Mouse (Mus musculus) kidney, embryonic 16.5 days (tissue): ENCODE results near the gene Timm23. TPM values are rescaled to one million over a fixed set of nuclear protein-coding genes. Genes with fewer than 3 reads are reported as not detected.
"Not testable (repeated sequence)": the region's sequence is repeated elsewhere in the genome, so short reads cannot be mapped to it uniquely, and the experiment has no call there.

Experiments used
- ATAC-seq: fragments of 200-750 bp; cut with Nextera tagmentation; 2 replicates; pipeline ENCODE4 v1.8.0; 2017; ENCODE audit warnings: moderate TSS enrichment; ENCODE audit not compliant: low FRiP score, low TSS enrichment
- H3K27ac ChIP-seq: fragments of 300-500 bp; sonication (generic); 2 replicates; pipeline ENCODE4 v1.5.1; 2014; ENCODE audit warnings: low read length
- H3K27me3 ChIP-seq: fragments of 300-500 bp; sonication (generic); 2 replicates; pipeline ENCODE4 v1.6.1; 2014; ENCODE audit warnings: low read length, control low read depth, mixed read lengths; ENCODE audit not compliant: insufficient read depth
- H3K36me3 ChIP-seq: fragments of 300-500 bp; sonication (generic); 2 replicates; pipeline ENCODE4 v1.6.1; 2014; ENCODE audit warnings: low read length, control low read depth, mixed read lengths; ENCODE audit not compliant: insufficient read depth
- H3K4me1 ChIP-seq: fragments of 300-500 bp; sonication (generic); 2 replicates; pipeline ENCODE4 v1.6.1; 2014; ENCODE audit warnings: low read length, control low read depth, mixed read lengths; ENCODE audit not compliant: insufficient read depth
- H3K4me2 ChIP-seq: fragments of 300-500 bp; sonication (generic); replicated peaks from 2 replicates; pipeline ENCODE4 v1.6.1; 2014; ENCODE audit warnings: low read depth, low read length
- H3K4me3 ChIP-seq: fragments of 300-500 bp; sonication (generic); 2 replicates; pipeline ENCODE4 v1.5.1; 2014; ENCODE audit warnings: mild to moderate bottlenecking, low read length
- H3K9ac ChIP-seq: fragments of 300-500 bp; sonication (generic); replicated peaks from 2 replicates; pipeline ENCODE4 v1.6.1; 2014; ENCODE audit warnings: low read length
- H3K9me3 ChIP-seq: fragments of 300-500 bp; sonication (generic); 2 replicates; pipeline ENCODE4 v1.6.1; 2016; ENCODE audit warnings: low read length, control low read depth
- WGBS: fragments of 180-500 bp; shearing (Covaris S2); extraction: QIAGEN DNeasy Blood & Tissue Kit; methylation state at CpG from one replicate; pipeline ENCODE4 v1.1.7; 2014; 5-methylcytosine and 5-hydroxymethylcytosine counted together
- polyA plus RNA-seq: library from polyadenylated mRNA; unstranded; fragments of >200 nt; fragmentation: Nextera tagmentation; extraction: Ambion mirVana; gene quantifications from 2 replicates; pipeline ENCODE4 v1.2.1, GENCODE M21; 2015

Gene Timm23
- 272 and 302 TPM in 2 replicates for polyA plus RNA-seq

DNA sequence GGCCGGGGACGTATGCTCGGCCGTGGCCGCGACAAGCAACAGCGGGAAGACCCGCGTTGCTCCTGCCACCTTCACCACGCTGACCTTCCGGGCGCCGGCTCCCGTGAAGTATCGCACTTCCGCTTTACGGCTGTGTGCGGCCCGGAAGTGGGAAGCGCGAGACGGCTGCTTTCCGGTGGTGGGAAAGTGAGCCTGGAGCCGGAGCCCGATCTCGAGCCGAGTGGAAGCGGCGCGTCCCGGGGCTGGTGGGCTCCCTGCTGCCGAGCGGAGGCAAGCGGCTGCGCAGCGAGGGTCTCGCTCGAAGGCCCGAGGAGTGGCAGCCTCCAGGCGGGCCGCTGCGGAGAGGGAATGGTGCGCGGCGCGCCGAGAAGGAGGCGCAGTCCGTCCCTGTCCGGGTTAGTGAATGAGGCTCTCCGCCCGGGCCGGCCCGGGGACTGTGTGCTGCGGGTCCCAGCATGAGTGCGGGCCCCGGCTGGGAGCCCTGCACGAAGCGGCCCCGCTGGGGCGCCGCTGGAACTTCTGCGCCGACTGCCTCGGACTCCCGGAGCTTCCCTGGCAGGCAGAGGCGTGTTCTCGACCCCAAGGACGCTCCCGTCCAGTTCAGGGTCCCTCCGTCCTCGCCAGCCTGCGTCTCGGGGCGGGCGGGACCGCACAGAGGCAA, at the start of gene Timm23, which contains the start of gene Parg:
Timm23 (minus strand) TSS at position 108 of the 661 bp plus-strand sequence.
Parg (plus strand) TSS at position 159 of the 661 bp plus-strand sequence.
- peak; percentile 96 for ATAC-seq
- Histone ChIP-seq H3K4me1 (peaks cover 25% of the 10 kb centered on the region), H3K9ac (peak within 1 kb of the TSS; percentile 95), H3K27me3 (no peaks in the 10 kb centered on the region), H3K27ac (peak within 1 kb of the TSS; percentile 75; the same call in 1 of the 2 replicates), H3K9me3 (no peaks in the 10 kb centered on the region), H3K4me2 (peak within 1 kb of the TSS; percentile 82), H3K36me3 (peaks cover 19% of the 10 kb centered on the region; the same call in 1 of the 2 replicates), H3K4me3 (peak within 1 kb of the TSS; percentile 94)
- WGBS: under 1% methylated on average over 66 of the region's 77 CpGs

DNA sequence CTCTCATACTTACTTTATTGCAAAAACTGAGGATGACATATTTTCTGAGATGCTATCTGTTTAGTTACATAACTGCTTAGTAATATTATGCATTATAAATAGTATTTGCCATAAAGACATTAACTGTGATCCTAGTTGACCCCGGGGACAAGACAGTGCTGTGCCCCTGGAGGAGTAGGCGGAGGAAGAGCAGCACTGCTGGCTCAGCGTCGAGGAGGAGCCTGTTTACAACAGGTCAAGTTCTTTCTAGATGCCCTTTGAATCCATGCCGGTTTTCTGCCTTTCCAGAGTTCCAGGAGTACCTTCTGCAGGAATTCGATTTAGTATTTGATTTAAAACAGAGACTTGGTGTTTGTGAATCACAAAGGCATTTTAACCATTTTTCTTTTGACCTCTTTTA, 47.9 kb upstream of the Timm23 start:
- no peak overlapping the region for H3K9ac ChIP-seq
- no peak for ATAC-seq
- no peak overlapping the region for H3K4me3 ChIP-seq
- H3K4me2 ChIP-seq: no peak overlapping the region
- WGBS: 74% methylated on average over 6 of the region's 6 CpGs
- no peaks in the 10 kb centered on the region; the same call in 1 of the 2 replicates for H3K4me1 ChIP-seq
- no peaks in the 10 kb centered on the region for H3K9me3 ChIP-seq
- peaks cover 10% of the 10 kb centered on the region for H3K36me3 ChIP-seq
- no peaks in the 10 kb centered on the region for H3K27me3 ChIP-seq
- no peak overlapping the region for H3K27ac ChIP-seq

DNA sequence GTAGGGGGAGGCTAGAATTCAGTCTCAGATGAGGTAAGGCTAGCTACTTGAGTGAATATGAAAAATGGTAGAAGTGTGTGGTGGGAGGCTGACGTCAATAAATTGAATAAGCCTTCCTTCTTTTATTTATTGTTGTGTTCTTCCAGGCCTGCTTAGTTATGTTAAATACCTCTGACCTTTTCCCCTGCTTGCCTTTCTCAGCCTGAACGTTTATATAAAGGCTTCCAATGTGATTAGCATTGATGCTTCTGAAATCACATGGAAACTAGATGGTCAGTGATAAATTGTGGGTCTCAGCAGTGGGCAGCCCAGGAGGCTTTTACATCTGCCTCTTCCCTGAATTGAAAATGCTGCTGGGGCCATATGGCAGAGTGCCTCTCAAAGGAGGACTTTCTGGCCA, 44.3 kb upstream of the Timm23 start:
- H3K9me3 ChIP-seq: no peaks in the 10 kb centered on the region
- no peak for ATAC-seq
- no peaks in the 10 kb centered on the region; the same call in 1 of the 2 replicates for H3K4me1 ChIP-seq
- no peak overlapping the region for H3K9ac ChIP-seq
- H3K27me3 ChIP-seq: no peaks in the 10 kb centered on the region
- H3K4me2 ChIP-seq: no peak overlapping the region
- WGBS: 25% methylated on average over 2 of the region's 2 CpGs
- no peak overlapping the region for H3K4me3 ChIP-seq
- H3K27ac ChIP-seq: no peak overlapping the region
- H3K36me3 ChIP-seq: peaks cover 10% of the 10 kb centered on the region

DNA sequence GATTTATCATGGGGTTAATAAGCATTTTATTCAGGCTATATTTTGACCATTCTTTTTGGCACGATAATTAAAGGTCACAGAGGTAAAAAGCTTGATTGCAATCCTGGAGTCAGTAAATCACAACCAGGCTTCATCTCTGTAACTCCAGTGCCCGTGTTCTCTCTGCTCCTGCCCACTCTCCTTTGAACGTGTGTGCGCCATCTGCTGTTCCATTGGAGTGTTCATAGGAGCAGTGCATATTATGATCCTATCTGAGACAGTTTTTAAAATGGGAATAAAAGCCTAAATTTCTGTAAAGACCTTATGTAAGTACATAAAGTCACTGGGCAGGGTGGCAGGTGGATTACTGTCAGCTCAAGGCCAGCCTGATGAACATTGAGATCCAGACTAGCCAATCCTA, 40.7 kb upstream of the Timm23 start:
- ATAC-seq: no peak
- 68% methylated on average over 4 of the region's 4 CpGs for WGBS
- H3K36me3 ChIP-seq: peaks cover 11% of the 10 kb centered on the region; the same call in 1 of the 2 replicates
- H3K4me3 ChIP-seq: no peak overlapping the region
- no peaks in the 10 kb centered on the region for H3K9me3 ChIP-seq
- no peaks in the 10 kb centered on the region; the same call in 1 of the 2 replicates for H3K4me1 ChIP-seq
- no peaks in the 10 kb centered on the region for H3K27me3 ChIP-seq
- no peak overlapping the region for H3K4me2 ChIP-seq
- H3K9ac ChIP-seq: no peak overlapping the region
- no peak overlapping the region for H3K27ac ChIP-seq

DNA sequence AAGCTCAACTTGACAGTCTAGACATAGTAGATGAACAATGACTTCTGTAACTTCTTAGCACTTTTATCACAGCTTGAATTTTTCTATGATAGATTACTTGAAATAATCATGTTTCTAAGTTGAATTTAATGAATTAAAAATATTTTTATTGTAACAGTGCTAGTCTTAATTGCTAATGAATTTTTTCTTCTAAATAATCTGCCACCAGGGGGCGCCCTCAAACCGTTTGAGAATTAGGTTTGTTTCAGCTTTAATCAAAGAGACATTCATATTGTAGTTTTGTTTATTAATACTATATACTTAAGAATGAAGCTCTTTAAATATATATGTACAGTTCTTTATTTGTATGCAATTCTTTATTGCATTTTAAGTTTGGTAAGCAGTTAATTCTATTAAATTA, 27.3 kb upstream of the Timm23 start:
- ATAC-seq: no peak
- Histone ChIP-seq H3K4me1 (no peaks in the 10 kb centered on the region), H3K27me3 (no peaks in the 10 kb centered on the region), H3K9me3 (no peaks in the 10 kb centered on the region), H3K9ac (no peak overlapping the region), H3K27ac (no peak overlapping the region), H3K36me3 (0 out of 2 replicates have a peak, but pooled peaks cover 4% of the 10 kb centered on the region), H3K4me3 (no peak overlapping the region), H3K4me2 (no peak overlapping the region)
- WGBS: 2% methylated on average over 2 of the region's 2 CpGs

DNA sequence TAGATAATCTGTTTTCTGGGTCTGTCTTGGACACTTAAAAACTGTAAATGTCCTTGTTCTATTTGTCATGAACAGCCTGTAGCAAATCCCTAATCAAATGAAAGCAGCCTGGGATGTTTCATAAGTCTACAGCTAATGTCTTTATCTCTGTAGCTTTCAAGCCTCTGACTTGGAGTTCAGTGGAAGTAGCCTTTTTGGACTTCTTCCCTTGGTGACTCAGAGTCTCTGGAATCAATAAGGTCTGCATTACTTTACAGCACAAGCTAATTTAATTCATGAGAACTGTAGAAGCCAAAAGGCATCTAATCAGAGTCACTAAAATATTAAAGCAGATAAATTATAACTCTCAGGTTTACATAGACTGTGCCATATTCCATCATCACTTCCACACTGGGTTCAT, 24.9 kb upstream of the Timm23 start:
- ATAC-seq: no peak
- Histone ChIP-seq H3K27ac (no peak overlapping the region), H3K4me1 (no peaks in the 10 kb centered on the region), H3K9me3 (no peaks in the 10 kb centered on the region), H3K4me2 (no peak overlapping the region), H3K9ac (no peak overlapping the region), H3K27me3 (no peaks in the 10 kb centered on the region), H3K36me3 (0 out of 2 replicates have a peak, but pooled peaks cover 4% of the 10 kb centered on the region), H3K4me3 (no peak overlapping the region)

DNA sequence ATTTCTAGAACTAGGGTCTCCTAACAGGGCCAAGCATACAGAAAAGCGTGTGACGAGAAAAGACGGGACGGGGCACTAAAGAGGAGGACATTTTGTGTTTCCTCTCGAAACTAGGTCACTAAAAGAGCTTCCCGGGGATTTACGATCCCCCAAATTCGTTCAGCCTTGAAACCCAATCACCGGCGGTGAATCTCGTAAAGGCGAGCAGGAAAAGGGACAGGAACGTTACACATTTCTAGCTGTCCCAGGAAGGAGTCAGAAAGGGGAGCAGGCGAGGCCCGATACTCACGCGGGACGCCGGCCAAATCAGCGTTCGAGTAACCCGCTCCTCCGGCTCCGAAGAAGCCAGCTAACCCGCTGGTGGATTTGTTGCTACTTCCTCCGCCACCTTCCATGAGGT, 344 bp downstream of the Timm23 start:
- Histone ChIP-seq H3K27me3 (no peaks in the 10 kb centered on the region), H3K27ac (peak overlapping the region; percentile 49; the same call in 1 of the 2 replicates), H3K4me1 (peaks cover 25% of the 10 kb centered on the region), H3K4me3 (peak overlapping the region; percentile 94), H3K36me3 (peaks cover 21% of the 10 kb centered on the region; the same call in 1 of the 2 replicates), H3K9ac (peak overlapping the region; percentile 95), H3K9me3 (no peaks in the 10 kb centered on the region), H3K4me2 (peak overlapping the region; percentile 81)
- under 1% methylated on average over 24 of the region's 26 CpGs for WGBS
- ATAC-seq: 0 out of 2 replicates have a peak, but pooled peaks have one; percentile 18

DNA sequence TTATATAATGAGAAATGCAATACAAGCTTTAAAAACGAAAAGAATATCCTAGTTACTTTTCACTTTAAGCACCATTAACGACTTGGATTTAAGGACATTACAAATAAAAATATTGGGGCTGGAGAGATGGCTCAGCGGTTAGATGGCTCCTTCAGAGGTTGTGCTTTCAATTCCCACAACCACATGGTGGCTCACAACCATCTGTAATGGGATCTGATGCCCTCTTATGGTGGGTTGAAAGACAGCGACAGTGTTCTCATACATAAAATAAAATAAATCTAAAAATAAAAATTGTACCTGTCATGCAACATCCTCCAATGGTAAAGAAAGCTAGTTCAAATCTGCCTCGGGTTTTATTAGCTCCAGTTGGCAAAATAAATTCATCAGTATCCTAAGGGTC, 8.1 kb downstream of the Timm23 start:
- H3K9ac ChIP-seq, H3K27ac ChIP-seq, H3K4me1 ChIP-seq, H3K4me2 ChIP-seq, H3K4me3 ChIP-seq, H3K27me3 ChIP-seq, H3K9me3 ChIP-seq, ATAC-seq: not testable (repeated sequence)
- WGBS: 84% methylated on average over 5 of the region's 5 CpGs
- H3K36me3 ChIP-seq: peaks cover 51% of the 10 kb centered on the region

DNA sequence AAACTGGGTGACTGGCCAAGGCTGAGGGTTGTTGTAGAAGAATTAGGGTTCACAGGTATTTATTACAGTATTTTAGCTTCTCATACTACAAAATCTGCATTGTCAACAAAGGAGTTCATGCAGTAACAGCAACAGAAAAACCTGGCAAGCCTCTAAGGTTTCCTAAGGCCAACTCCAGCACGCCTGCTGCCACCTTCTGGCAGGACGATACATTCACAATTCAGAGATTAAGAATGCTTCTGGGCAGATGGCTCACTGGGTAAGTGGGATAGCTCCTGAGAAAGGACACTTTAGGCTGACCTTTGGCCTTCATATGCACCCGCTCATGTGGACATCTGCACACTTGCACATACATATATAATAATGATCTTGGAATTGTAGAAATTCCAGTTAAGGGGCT, 9.3 kb downstream of the Timm23 start:
- Histone ChIP-seq H3K9ac (no peak overlapping the region), H3K4me1 (no peaks in the 10 kb centered on the region), H3K27me3 (no peaks in the 10 kb centered on the region), H3K36me3 (peaks cover 51% of the 10 kb centered on the region), H3K27ac (no peak overlapping the region), H3K4me3 (no peak overlapping the region), H3K9me3 (no peaks in the 10 kb centered on the region), H3K4me2 (no peak overlapping the region)
- ATAC-seq: no peak
- WGBS: 42% methylated on average over 3 of the region's 3 CpGs

DNA sequence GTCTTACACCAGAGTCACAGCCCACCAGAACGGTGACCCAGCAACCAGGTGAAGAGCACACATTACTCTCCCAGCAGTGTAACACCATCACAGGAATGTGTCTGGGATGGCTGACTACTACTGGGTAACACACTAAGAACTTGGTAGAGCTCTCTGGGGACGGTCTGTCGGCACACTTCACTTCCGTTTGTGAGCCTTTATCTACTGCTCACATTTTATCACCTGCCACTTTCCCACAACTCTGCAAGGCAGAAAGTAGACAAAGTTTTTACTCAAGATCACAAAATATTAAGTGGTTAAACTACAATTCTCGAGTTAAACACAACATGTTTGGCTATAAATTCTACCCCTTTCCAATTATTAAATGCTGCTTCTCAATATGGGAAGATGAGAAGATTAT, 9.8 kb downstream of the Timm23 start:
- Histone ChIP-seq H3K9ac (no peak overlapping the region), H3K9me3 (no peaks in the 10 kb centered on the region), H3K4me3 (no peak overlapping the region), H3K36me3 (peaks cover 52% of the 10 kb centered on the region), H3K27me3 (no peaks in the 10 kb centered on the region), H3K27ac (no peak overlapping the region), H3K4me2 (no peak overlapping the region), H3K4me1 (no peaks in the 10 kb centered on the region)
- 88% methylated on average over 5 of the region's 5 CpGs for WGBS
- ATAC-seq: no peak
